Mouse (Mus musculus): ENCODE data around the gene Msln.
"Not testable (repeated sequence)": the region's sequence is repeated elsewhere in the genome, so short reads cannot be mapped to it uniquely, and the experiment has no call there.

Gene Msln

GRCm38 (mm10) chr17:25765886-25766285, 11.7 kb upstream of the Msln start:
- DNase-seq: no peak

- DNase-seq: no peak
Observed at GRCm38 (mm10) chr17:25762591-25762990, 8.4 kb upstream of the Msln start.

GRCm38 (mm10) chr17:25761561-25761970, 7.4 kb upstream of the Msln start:
- peak; percentile 11 for DNase-seq

- DNase-seq: no peak
Observed at GRCm38 (mm10) chr17:25760148-25760547, 6.0 kb upstream of the Msln start.

GRCm38 (mm10) chr17:25757691-25758090, 3.5 kb upstream of the Msln start:
- no peak for DNase-seq

GRCm38 (mm10) chr17:25756378-25757242, 2.4 kb upstream of the Msln start:
- DNase-seq: no peak

GRCm38 (mm10) chr17:25755627-25756377, 1.6 kb upstream of the Msln start:
- no peak for DNase-seq

- no peak for DNase-seq
Observed at GRCm38 (mm10) chr17:25755086-25755485, 908 bp upstream of the Msln start.

- peak; percentile 32 for DNase-seq
Observed at GRCm38 (mm10) chr17:25751446-25751845, 2.7 kb downstream of the Msln start.

- no peak for DNase-seq
Observed at GRCm38 (mm10) chr17:25749314-25749713, 4.9 kb downstream of the Msln start.

GRCm38 (mm10) chr17:25748238-25748637, 5.9 kb downstream of the Msln start:
- DNase-seq: no peak

- no peak for DNase-seq
Observed at GRCm38 (mm10) chr17:25744311-25744710, 9.9 kb downstream of the Msln start.

GRCm38 (mm10) chr17:25743831-25744230, 10.3 kb downstream of the Msln start:
- DNase-seq: no peak

- not testable (repeated sequence) for DNase-seq
Observed at GRCm38 (mm10) chr17:25741471-25741870, 12.7 kb downstream of the Msln start.

- DNase-seq: no peak
Observed at GRCm38 (mm10) chr17:25738861-25739260, 15.3 kb downstream of the Msln start.

GRCm38 (mm10) chr17:25735745-25736144, 18.4 kb downstream of the Msln start, which contains the start of gene Mslnl:
Gene Mslnl, plus strand, starts transcription at chr17:25736042.
- DNase-seq: no peak

GRCm38 (mm10) chr17:25735246-25735645, 18.9 kb downstream of the Msln start:
- no peak for DNase-seq

GRCm38 (mm10) chr17:25732082-25732481, 22.1 kb downstream of the Msln start:
- peak; percentile 89 for DNase-seq

GRCm38 (mm10) chr17:25728009-25728270, 26.2 kb downstream of the Msln start:
- no peak for DNase-seq

- DNase-seq: peak; percentile 100
Observed at GRCm38 (mm10) chr17:25727265-25728008, 26.7 kb downstream of the Msln start, which contains the start of the genes Chtf18 and Rpusd1. Gene Chtf18, minus strand, starts transcription at chr17:25727419. Gene Rpusd1, plus strand, starts transcription at chr17:25727670.

- peak; percentile 18 for DNase-seq
Observed at GRCm38 (mm10) chr17:25725264-25725663, 28.9 kb downstream of the Msln start.

- DNase-seq: no peak
Observed at GRCm38 (mm10) chr17:25723919-25724318, 30.3 kb downstream of the Msln start.

- no peak for DNase-seq
Observed at GRCm38 (mm10) chr17:25723470-25723869, 30.7 kb downstream of the Msln start.
